Comparison of ENCODE assay signal across 8 mouse cellular contexts in the genomic region with DNA sequence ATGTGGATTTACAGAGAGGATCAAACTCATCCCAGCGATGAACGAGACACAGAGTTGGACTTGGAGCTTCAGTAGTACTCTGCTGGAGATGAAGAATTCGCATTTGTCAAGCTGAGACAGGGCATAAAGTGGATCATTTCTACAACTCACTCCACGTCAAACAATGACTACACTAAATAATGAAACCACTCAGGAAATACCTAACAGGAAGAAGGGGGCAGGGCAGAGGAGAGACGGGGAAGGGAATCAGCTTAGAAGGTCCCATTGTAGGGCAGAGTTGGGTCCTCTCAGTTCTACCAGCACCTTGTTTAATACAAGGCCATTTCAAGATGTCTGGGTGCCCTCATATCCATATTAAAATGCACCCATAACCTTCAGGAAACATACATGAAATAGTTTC. TPM values are rescaled to one million over a fixed set of nuclear protein-coding genes. Genes with fewer than 3 reads are reported as not detected.
A peak's percentile ranks its signal among the peaks of the same experiment; 100 is the strongest.
DNase-seq lines count a peak whose midpoint lies in the region; ATAC-seq lines count a peak whose summit lies in the region.
"Had no signal": no experiment of that assay in that cellular context is flagged by ENCODE, and none has a peak within 500 bp of the region (broad histone marks: within the 10 kb centered on the region; RNA-seq: fewer than 3 reads in every experiment).

No protein-coding gene starts in this region.

- 0 out of 2 replicates have a peak overlapping the region, but pooled peaks have one; percentile 3 for H3K4me3 ChIP-seq in liver, embryonic 11.5 days (ENCODE audit: low read depth, low read length)
- no peak overlapping the region for H3K4me3 ChIP-seq in heart, embryonic 15.5 days

- no peaks in the 10 kb centered on the region for H3K9me3 ChIP-seq in liver, embryonic 11.5 days (ENCODE audit: control insufficient read depth, low read length)
- H3K9me3 ChIP-seq in heart, embryonic 15.5 days (replicated peaks), result no peaks in the 10 kb centered on the region

- peak overlapping the region; percentile 31; the same call in 1 of the 2 replicates for H3K9ac ChIP-seq in liver, embryonic 11.5 days (ENCODE audit: low read depth, low read length)
- no peak overlapping the region for H3K9ac ChIP-seq in heart, embryonic 15.5 days

- DNase-seq in liver, embryonic 11.5 days (ENCODE audit: low spot score), result no peak
- no peak for DNase-seq in liver
- DNase-seq in lung, postnatal 14 days, result peak; percentile 31
- DNase-seq in thymus, postnatal 4 days, result peak; percentile 37
- no peak for DNase-seq in left cerebral cortex, adult 9 months (ENCODE audit: low spot score in 2 of 2)
- DNase-seq in right cerebral cortex, postnatal 36 days (ENCODE audit: low spot score in 2 of 2), result no peak
- DNase-seq: gastrocnemius, postnatal 14 days had no signal

- peaks cover 63% of the 10 kb centered on the region for H3K4me1 ChIP-seq in liver, embryonic 11.5 days (replicated peaks; ENCODE audit: control insufficient read depth, insufficient read depth, low read length)
- H3K4me1 ChIP-seq in heart, embryonic 15.5 days (replicated peaks), result peaks cover 37% of the 10 kb centered on the region

- H3K27ac ChIP-seq in liver, embryonic 11.5 days (ENCODE audit: low read depth, low read length), result peak overlapping the region; percentile 90
- peak overlapping the region; percentile 42; the same call in 1 of the 2 replicates for H3K27ac ChIP-seq in heart, embryonic 15.5 days

- peak overlapping the region; percentile 91 for H3K4me2 ChIP-seq in liver, embryonic 11.5 days
- H3K4me2 ChIP-seq in heart, embryonic 15.5 days, result no peak overlapping the region; the same call in 1 of the 2 replicates

- no peaks in the 10 kb centered on the region for H3K27me3 ChIP-seq in liver, embryonic 11.5 days (replicated peaks; ENCODE audit: control insufficient read depth, insufficient read depth, low read length)
- H3K27me3 ChIP-seq in heart, embryonic 15.5 days, result no peaks in the 10 kb centered on the region

- 55% methylated on average over 5 of the region's 5 CpGs for WGBS in liver, embryonic 11.5 days
- WGBS in heart, embryonic 15.5 days, result 68% methylated on average over 5 of the region's 5 CpGs

- ATAC-seq in liver, embryonic 11.5 days (replicated peaks; ENCODE audit: low FRiP score), result no peak
- no peak for ATAC-seq in heart, embryonic 15.5 days (replicated peaks; ENCODE audit: insufficient number of reproducible peaks, insufficient read depth, low FRiP score, low read depth)

- H3K36me3 ChIP-seq in liver, embryonic 11.5 days (ENCODE audit: control insufficient read depth, insufficient read depth, low read length), result peaks cover 2% of the 10 kb centered on the region; the same call in 1 of the 2 replicates
- no peaks in the 10 kb centered on the region for H3K36me3 ChIP-seq in heart, embryonic 15.5 days

RNA-seq across cellular contexts. Expression of a gene that starts 4.1 kb away (rescaled TPM):
- 43.1 and 44.3 TPM in 2 replicates for polyA plus RNA-seq in liver, embryonic 11.5 days (2014; fragmentation: Nextera tagmentation; extraction: Ambion mirVana)
- 14.3 and 18.5 TPM in 2 replicates for polyA plus RNA-seq in heart, embryonic 15.5 days (2015; fragmentation: Nextera tagmentation; extraction: Ambion mirVana)

RNA-seq across cellular contexts. Expression of a gene that starts 30.5 kb away (rescaled TPM):
- 1,011 and 1,028 TPM in 2 replicates for polyA plus RNA-seq in liver, embryonic 11.5 days (2014; fragmentation: Nextera tagmentation; extraction: Ambion mirVana)
- polyA plus RNA-seq in heart, embryonic 15.5 days (2015; fragmentation: Nextera tagmentation; extraction: Ambion mirVana), result 404 and 516 TPM in 2 replicates

RNA-seq across cellular contexts. Expression of a gene that starts 59.9 kb away (rescaled TPM):
- 11.6 and 12.7 TPM in 2 replicates for polyA plus RNA-seq in liver, embryonic 11.5 days (2014; fragmentation: Nextera tagmentation; extraction: Ambion mirVana)
- 5.6 and 6.0 TPM in 2 replicates for polyA plus RNA-seq in heart, embryonic 15.5 days (2015; fragmentation: Nextera tagmentation; extraction: Ambion mirVana)

Comparison
In these comparisons a context has a peak if more than half of its experiments do, and no peak if none do; other contexts are left out.
1. DNase-seq: peak in lung, postnatal 14 days (single experiment) and thymus, postnatal 4 days (single experiment); none in liver, embryonic 11.5 days (single experiment), liver (single experiment), left cerebral cortex, adult 9 months (0 of 2) and right cerebral cortex, postnatal 36 days (0 of 2).